9 mouse cellular contexts compared by ENCODE assay signal in genomic region chr4:116405955-116406351, GRCm38 (mm10). TPM values are rescaled to one million over a fixed set of nuclear protein-coding genes. Genes with fewer than 3 reads are reported as not detected.
DNase-seq lines count a peak whose midpoint lies in the region; ATAC-seq and TF ChIP-seq lines count a peak whose summit lies in the region.
"Had no signal": no experiment of that assay in that cellular context is flagged by ENCODE, and none has a peak within 500 bp of the region (broad histone marks: within the 10 kb centered on the region; RNA-seq: fewer than 3 reads in every experiment).

No protein-coding gene starts in this region.

- DNase-seq in heart, postnatal 25 days (ENCODE audit: low spot score), result no peak
- DNase-seq in cerebellum, adult 2 months, result peak; percentile 45 to 49
- peak; percentile 80 for DNase-seq in forebrain, embryonic 14.5 days (ENCODE audit: low spot score)
- no peak for DNase-seq in limb, embryonic 14.5 days (ENCODE audit: low spot score)
- DNase-seq in urinary bladder, postnatal 36 days (ENCODE audit: low spot score in 2 of 2), result no peak
- DNase-seq in gastrocnemius, adult 18-20 months (ENCODE audit: low spot score), result no peak

- no peaks in the 10 kb centered on the region for H3K36me3 ChIP-seq in heart, embryonic 12.5 days
- no peaks in the 10 kb centered on the region for H3K36me3 ChIP-seq in forebrain, embryonic 14.5 days (ENCODE audit: control insufficient read depth, insufficient read depth, low read length)
- no peaks in the 10 kb centered on the region for H3K36me3 ChIP-seq in limb, embryonic 14.5 days (ENCODE audit: control insufficient read depth, insufficient read depth, low read length)
- no peaks in the 10 kb centered on the region for H3K36me3 ChIP-seq in stomach, embryonic 16.5 days (ENCODE audit: control insufficient read depth, insufficient read depth, low read length)
- H3K36me3 ChIP-seq: liver, embryonic 15.5 days had no signal

- no peak overlapping the region for H3K27ac ChIP-seq in heart, embryonic 12.5 days (ENCODE audit: poor library complexity, severe bottlenecking)
- peak overlapping the region; percentile 11; the same call in 1 of the 2 replicates for H3K27ac ChIP-seq in cerebellum, adult 2 months (ENCODE audit: insufficient read depth, low read length)
- peak overlapping the region; percentile 91 for H3K27ac ChIP-seq in forebrain, embryonic 14.5 days (ENCODE audit: low read depth, low read length)
- no peak overlapping the region for H3K27ac ChIP-seq in limb, embryonic 14.5 days (replicated peaks; ENCODE audit: low read depth, low read length)
- H3K27ac ChIP-seq in stomach, embryonic 16.5 days (ENCODE audit: low read length), result no peak overlapping the region
- H3K27ac ChIP-seq: liver, embryonic 15.5 days had no signal

- peaks cover 13% of the 10 kb centered on the region for H3K4me1 ChIP-seq in heart, embryonic 12.5 days (replicated peaks)
- H3K4me1 ChIP-seq in cerebellum, adult 2 months (ENCODE audit: control insufficient read depth, insufficient read depth, low read length), result no peaks in the 10 kb centered on the region; the same call in 1 of the 2 replicates
- peaks cover 4% of the 10 kb centered on the region; the same call in 1 of the 2 replicates for H3K4me1 ChIP-seq in forebrain, embryonic 14.5 days (ENCODE audit: control insufficient read depth, insufficient read depth, low read length)
- H3K4me1 ChIP-seq in limb, embryonic 14.5 days (ENCODE audit: control insufficient read depth, insufficient read depth, low read length), result 0 out of 2 replicates have a peak, but pooled peaks cover 5% of the 10 kb centered on the region
- H3K4me1 ChIP-seq in stomach, embryonic 16.5 days (ENCODE audit: control insufficient read depth, insufficient read depth, low read length), result no peaks in the 10 kb centered on the region

- no peak for TF ChIP-seq POLR2A in cerebellum, adult 2 months (IDR thresholded peaks at IDR 0.05; ENCODE audit: borderline replicate concordance, insufficient read depth, low read length)
- TF ChIP-seq POLR2A in limb, embryonic 14.5 days (IDR thresholded peaks at IDR 0.05; ENCODE audit: borderline replicate concordance, extremely low read depth, insufficient read depth, insufficient read length), result no peak

- intact Hi-C loops in heart, postnatal 25 days (cut with DNase I), result no loop called here

- H3K9ac ChIP-seq in heart, embryonic 12.5 days, result no peak overlapping the region
- H3K9ac ChIP-seq in forebrain, embryonic 14.5 days (ENCODE audit: low read length), result peak overlapping the region; percentile 72
- H3K9ac ChIP-seq in limb, embryonic 14.5 days (ENCODE audit: low read depth, low read length, severe bottlenecking), result no peak overlapping the region
- no peak overlapping the region; the same call in 1 of the 2 replicates for H3K9ac ChIP-seq in stomach, embryonic 16.5 days (ENCODE audit: low read length)
- H3K9ac ChIP-seq: liver, embryonic 15.5 days had no signal

- no peaks in the 10 kb centered on the region for H3K27me3 ChIP-seq in heart, embryonic 12.5 days (replicated peaks)
- H3K27me3 ChIP-seq in cerebellum, adult 2 months (ENCODE audit: control insufficient read depth, insufficient read depth, low read length), result no peaks in the 10 kb centered on the region; the same call in 1 of the 2 replicates
- no peaks in the 10 kb centered on the region for H3K27me3 ChIP-seq in forebrain, embryonic 14.5 days (replicated peaks; ENCODE audit: control insufficient read depth, insufficient read depth, low read length)
- no peaks in the 10 kb centered on the region for H3K27me3 ChIP-seq in limb, embryonic 14.5 days (ENCODE audit: control insufficient read depth, insufficient read depth, low read length)
- H3K27me3 ChIP-seq in stomach, embryonic 16.5 days (ENCODE audit: control insufficient read depth, insufficient read depth, low read length), result no peaks in the 10 kb centered on the region
- H3K27me3 ChIP-seq: liver, embryonic 15.5 days had no signal

- H3K4me3 ChIP-seq in heart, embryonic 12.5 days, result no peak overlapping the region
- H3K4me3 ChIP-seq in cerebellum, adult 2 months (replicated peaks; ENCODE audit: insufficient read depth, low read depth, low read length), result peak overlapping the region; percentile 58
- peak overlapping the region; percentile 31 for H3K4me3 ChIP-seq in forebrain, embryonic 14.5 days (ENCODE audit: low read depth, low read length)
- no peak overlapping the region for H3K4me3 ChIP-seq in limb, embryonic 14.5 days (replicated peaks; ENCODE audit: low read length)
- 0 out of 2 replicates have a peak overlapping the region, but pooled peaks have one; percentile 18 for H3K4me3 ChIP-seq in stomach, embryonic 16.5 days (replicated peaks; ENCODE audit: low read length)
- H3K4me3 ChIP-seq: liver, embryonic 15.5 days had no signal

- no peaks in the 10 kb centered on the region for H3K9me3 ChIP-seq in heart, embryonic 12.5 days (replicated peaks)
- no peaks in the 10 kb centered on the region for H3K9me3 ChIP-seq in forebrain, embryonic 14.5 days (replicated peaks; ENCODE audit: control insufficient read depth, low read length)
- no peaks in the 10 kb centered on the region for H3K9me3 ChIP-seq in limb, embryonic 14.5 days (ENCODE audit: control insufficient read depth, low read length)
- no peaks in the 10 kb centered on the region for H3K9me3 ChIP-seq in stomach, embryonic 16.5 days (replicated peaks; ENCODE audit: control insufficient read depth, low read length)
- H3K9me3 ChIP-seq: liver, embryonic 15.5 days had no signal

- 54% methylated on average over 8 of the region's 8 CpGs for WGBS in heart, embryonic 12.5 days
- WGBS in cerebellum, adult 2 months, result 0% methylated on average over 8 of the region's 8 CpGs
- WGBS in forebrain, embryonic 14.5 days, result 4% methylated on average over 8 of the region's 8 CpGs
- 57% methylated on average over 8 of the region's 8 CpGs for WGBS in limb, embryonic 14.5 days
- 42% methylated on average over 8 of the region's 8 CpGs for WGBS in stomach, embryonic 16.5 days

- peak overlapping the region; percentile 34; the same call in 1 of the 2 replicates for H3K4me2 ChIP-seq in heart, embryonic 12.5 days
- H3K4me2 ChIP-seq in forebrain, embryonic 14.5 days (ENCODE audit: low read length), result peak overlapping the region; percentile 54
- 0 out of 2 replicates have a peak overlapping the region, but pooled peaks have one; percentile 15 for H3K4me2 ChIP-seq in limb, embryonic 14.5 days (replicated peaks; ENCODE audit: low read depth, low read length, severe bottlenecking)
- H3K4me2 ChIP-seq in stomach, embryonic 16.5 days (ENCODE audit: low read depth, low read length), result peak overlapping the region; percentile 44
- H3K4me2 ChIP-seq: liver, embryonic 15.5 days had no signal

- TF ChIP-seq CTCF in cerebellum, adult 2 months (IDR thresholded peaks at IDR 0.05; ENCODE audit: borderline replicate concordance, insufficient read depth, low read depth, low read length), result no peak

- ATAC-seq in heart, embryonic 12.5 days (ENCODE audit: insufficient number of reproducible peaks, low FRiP score), result no peak
- ATAC-seq in forebrain, embryonic 14.5 days, result peak; percentile 76
- ATAC-seq in limb, embryonic 14.5 days (ENCODE audit: low FRiP score, low read depth), result no peak
- ATAC-seq in stomach, embryonic 16.5 days (ENCODE audit: insufficient read depth, low FRiP score), result no peak

RNA-seq across cellular contexts. Expression of gene Mast2, which starts 58.0 kb away (rescaled TPM):
- 21.5 and 27.5 TPM in 2 replicates for polyA plus RNA-seq in heart, embryonic 12.5 days (2016; fragmentation: Nextera tagmentation; extraction: Ambion mirVana)
- 100 to 1,000 TPM; 118 to 119 TPM for total RNA-seq in heart, postnatal 25 days (2021)
- polyA plus RNA-seq in cerebellum, adult 2 months (2012; rRNA removed), result 79.2 and 82.6 TPM in 2 replicates
- 49.0 and 70.2 TPM in 2 replicates for polyA plus RNA-seq in forebrain, embryonic 14.5 days (2014; fragmentation: Nextera tagmentation; extraction: Ambion mirVana)
- 54.7 and 83.6 TPM in 2 replicates for polyA plus RNA-seq in limb, embryonic 14.5 days (2012; rRNA removed)
- 24.1 and 31.2 TPM in 2 replicates for polyA plus RNA-seq in limb, embryonic 14.5 days (2014; fragmentation: Nextera tagmentation; extraction: Ambion mirVana)
- 6.6 and 9.5 TPM in 2 replicates for polyA plus RNA-seq in stomach, embryonic 16.5 days (2015; fragmentation: Nextera tagmentation; extraction: Ambion mirVana)
- total RNA-seq in gastrocnemius, adult 18-20 months (2021), result 10 to 100 TPM; 90.1 to 90.3 TPM

Comparison
In these comparisons a context has a peak if more than half of its experiments do, and no peak if none do; other contexts are left out.
1. H3K27ac ChIP-seq: peak in cerebellum, adult 2 months (single experiment) and forebrain, embryonic 14.5 days (single experiment); none in heart, embryonic 12.5 days (single experiment), limb, embryonic 14.5 days (single experiment) and stomach, embryonic 16.5 days (single experiment).
2. H3K4me3 ChIP-seq: peak in cerebellum, adult 2 months (single experiment), forebrain, embryonic 14.5 days (single experiment) and stomach, embryonic 16.5 days (single experiment); none in heart, embryonic 12.5 days (single experiment) and limb, embryonic 14.5 days (single experiment).
3. DNase-seq: peak in cerebellum, adult 2 months (2 of 2) and forebrain, embryonic 14.5 days (single experiment); none in heart, postnatal 25 days (single experiment), limb, embryonic 14.5 days (single experiment), urinary bladder, postnatal 36 days (0 of 2) and gastrocnemius, adult 18-20 months (single experiment).
4. Peak in every context shown above with its lines, with median percentiles within 50 percentile points of each other: H3K4me2 ChIP-seq.